Mouse (Mus musculus) skeletal muscle tissue, postnatal 0 days (tissue): ENCODE results near the gene Cyp21a1. TPM values are rescaled to one million over a fixed set of nuclear protein-coding genes. Genes with fewer than 3 reads are reported as not detected.

ENCODE experiments used
- microRNA-seq, 2 experiments: library from miRNA; unstranded; fragments of <30 nt; microRNA quantifications; one replicate each; pipeline ENCODE4; 2016
- polyA plus RNA-seq: library from polyadenylated mRNA; unstranded; fragments of >200 nt; fragmentation: Nextera tagmentation; extraction: Ambion mirVana; gene quantifications from 2 replicates; pipeline ENCODE4 v1.2.1, GENCODE M21; 2015

The Cyp21a1 gene
- not detected in 2 replicates for polyA plus RNA-seq

GRCm38 (mm10) chr17:34804301-34804700 is at the start of gene Cyp21a1:
Gene Cyp21a1, minus strand, starts transcription at chr17:34804561.

GRCm38 (mm10) chr17:34849722-34850516 is 45.6 kb upstream of the Cyp21a1 start, which contains the start of the genes Skiv2l and Nelfe:
Gene Skiv2l, minus strand, starts transcription at chr17:34850210.
Gene Nelfe, plus strand, starts transcription at chr17:34850391.

GRCm38 (mm10) chr17:34836856-34837221 is 32.5 kb upstream of the Cyp21a1 start, which contains the start of the genes Stk19 and Dxo:
Gene Stk19, minus strand, starts transcription at chr17:34836945.
Gene Dxo, plus strand, starts transcription at chr17:34837019.

Small RNAs within 50 kb of the gene (microRNA-seq; reads per million reads assigned to microRNA genes)
- gene Gm27471, result 0 reads per million in 2 experiments
- gene Mir6970, result 0 reads per million in 2 experiments
- 0.10 to 1.7 reads per million in 2 experiments for gene Mir6971

Other genes with a start within 250 kb of the Cyp21a1 start
- 3.6 and 4.2 TPM in 2 replicates for gene Notch4, start 240.3 kb downstream of the Cyp21a1 start, polyA plus RNA-seq
- 8.5 and 8.6 TPM in 2 replicates for gene Gpsm3, start 214.8 kb downstream of the Cyp21a1 start, polyA plus RNA-seq
- gene Pbx2, start 213.3 kb downstream of the Cyp21a1 start, polyA plus RNA-seq, result 5.9 and 6.4 TPM in 2 replicates
- gene Ager, start 206.7 kb downstream of the Cyp21a1 start, polyA plus RNA-seq, result 1.1 and 1.2 TPM in 2 replicates
- gene Rnf5, start 200.9 kb downstream of the Cyp21a1 start, polyA plus RNA-seq, result 41.4 and 51.6 TPM in 2 replicates
- 27.7 and 30.6 TPM in 2 replicates for gene Agpat1, start 200.3 kb downstream of the Cyp21a1 start, polyA plus RNA-seq
- gene Egfl8, start 188.6 kb downstream of the Cyp21a1 start, polyA plus RNA-seq, result 16.9 and 21.7 TPM in 2 replicates
- 24.2 and 24.7 TPM in 2 replicates for gene Ppt2, start 176.1 kb downstream of the Cyp21a1 start, polyA plus RNA-seq
- gene Prrt1, start 175.0 kb downstream of the Cyp21a1 start, polyA plus RNA-seq, result 0.08 and 0.19 TPM in 2 replicates
- 10.5 and 13.4 TPM in 2 replicates for gene Fkbpl, start 159.8 kb downstream of the Cyp21a1 start, polyA plus RNA-seq
- 16.5 and 20.5 TPM in 2 replicates for gene Atf6b, start 157.4 kb downstream of the Cyp21a1 start, polyA plus RNA-seq
- gene Tnxb, start 134.0 kb downstream of the Cyp21a1 start, polyA plus RNA-seq, result 15.2 and 16.9 TPM in 2 replicates
- 0.82 and 3.6 TPM in 2 replicates for gene C4b, start 60.7 kb downstream of the Cyp21a1 start, polyA plus RNA-seq
- gene Stk19, start 32.4 kb upstream of the Cyp21a1 start, polyA plus RNA-seq, result 11.6 and 15.6 TPM in 2 replicates
- gene Dxo, start 32.5 kb upstream of the Cyp21a1 start, polyA plus RNA-seq, result 21.0 and 22.2 TPM in 2 replicates
- gene Skiv2l, start 45.6 kb upstream of the Cyp21a1 start, polyA plus RNA-seq, result 15.7 and 16.8 TPM in 2 replicates
- 33.1 and 42.1 TPM in 2 replicates for gene Nelfe, start 45.8 kb upstream of the Cyp21a1 start, polyA plus RNA-seq
- gene Cfb, start 58.0 kb upstream of the Cyp21a1 start, polyA plus RNA-seq, result 4.1 and 6.3 TPM in 2 replicates
- 0.87 and 0.99 TPM in 2 replicates for gene Zbtb12, start 74.9 kb upstream of the Cyp21a1 start, polyA plus RNA-seq
- gene Gm20547, start 77.5 kb upstream of the Cyp21a1 start, polyA plus RNA-seq, result not detected in 2 replicates
- 5.1 and 9.4 TPM in 2 replicates for gene C2, start 93.7 kb upstream of the Cyp21a1 start, polyA plus RNA-seq
- 26.7 and 27.6 TPM in 2 replicates for gene Ehmt2, start 93.9 kb upstream of the Cyp21a1 start, polyA plus RNA-seq
- not detected in 2 replicates for gene Slc44a4, start 109.9 kb upstream of the Cyp21a1 start, polyA plus RNA-seq
- gene Neu1, start 126.7 kb upstream of the Cyp21a1 start, polyA plus RNA-seq, result 12.8 and 14.9 TPM in 2 replicates
- gene Hspa1b, start 154.7 kb upstream of the Cyp21a1 start, polyA plus RNA-seq, result 0.12 and 0.27 TPM in 2 replicates
- 0.32 TPM in 1 of 2 replicates, not detected in the other for gene Gm20481, start 165.4 kb upstream of the Cyp21a1 start, polyA plus RNA-seq
- gene Hspa1a, start 167.6 kb upstream of the Cyp21a1 start, polyA plus RNA-seq, result 2.5 and 3.8 TPM in 2 replicates
- 2.7 and 2.8 TPM in 2 replicates for gene Hspa1l, start 168.1 kb upstream of the Cyp21a1 start, polyA plus RNA-seq
- gene Lsm2, start 177.3 kb upstream of the Cyp21a1 start, polyA plus RNA-seq, result 54.1 and 55.4 TPM in 2 replicates
- 27.6 and 32.6 TPM in 2 replicates for gene Vars, start 196.4 kb upstream of the Cyp21a1 start, polyA plus RNA-seq
- gene Vwa7, start 212.0 kb upstream of the Cyp21a1 start, polyA plus RNA-seq, result 0.46 and 0.53 TPM in 2 replicates
- 10.6 and 11.5 TPM in 2 replicates for gene Sapcd1, start 223.5 kb upstream of the Cyp21a1 start, polyA plus RNA-seq
- gene Msh5, start 242.2 kb upstream of the Cyp21a1 start, polyA plus RNA-seq, result 2.2 and 3.5 TPM in 2 replicates
- gene Clic1, start 245.4 kb upstream of the Cyp21a1 start, polyA plus RNA-seq, result 115 and 138 TPM in 2 replicates